Mouse (Mus musculus) induced T-regulatory cell, adult 2 months (primary cell): Measurements from ENCODE around the gene Marveld3.

Source experiments
- DNase-seq: peaks from one replicate; pipeline ENCODE4 v3.0.0-alpha.2; 2012; ENCODE audit warnings: low read depth

Gene Marveld3

DNA sequence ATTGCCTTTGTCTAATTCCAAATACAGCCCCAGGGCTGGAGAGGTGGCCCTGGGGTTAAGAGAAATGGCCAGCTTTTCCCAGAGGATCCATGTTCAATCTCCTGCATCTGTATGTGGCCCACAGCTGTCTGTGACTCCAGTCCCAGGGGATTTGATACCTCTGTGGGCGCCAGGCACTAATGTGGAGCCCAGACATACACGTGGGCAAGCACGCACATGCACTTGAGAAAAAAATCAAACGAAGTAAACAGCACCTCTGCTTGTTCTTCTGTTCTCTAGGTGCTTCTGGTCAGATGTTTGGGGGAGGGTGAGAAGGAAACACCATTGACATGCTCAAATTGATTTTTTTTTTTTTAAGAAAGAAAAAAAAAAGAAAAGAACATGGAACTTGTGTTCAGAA lies 2.1 kb upstream of the Marveld3 start:
- DNase-seq, result no peak

DNA sequence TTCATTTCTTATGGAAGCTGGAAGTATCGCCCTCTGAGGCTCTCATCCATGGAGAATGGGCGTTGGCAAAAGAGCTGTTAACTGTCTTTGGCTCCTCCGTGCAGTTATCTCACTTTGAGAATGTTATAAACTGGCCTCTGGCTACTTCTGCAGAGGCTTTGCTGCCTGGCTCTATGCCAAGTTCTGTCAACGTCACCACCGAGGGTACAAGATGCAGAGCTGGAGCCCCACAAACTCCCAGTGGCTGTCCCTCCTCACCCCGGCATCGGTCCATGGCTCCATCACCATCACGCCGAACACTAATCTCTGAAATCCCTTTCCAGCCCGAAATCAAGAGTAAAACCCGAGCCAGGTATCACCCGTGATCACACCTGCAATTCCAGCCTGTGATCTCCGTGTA lies 1.4 kb upstream of the Marveld3 start:
- no peak for DNase-seq

DNA sequence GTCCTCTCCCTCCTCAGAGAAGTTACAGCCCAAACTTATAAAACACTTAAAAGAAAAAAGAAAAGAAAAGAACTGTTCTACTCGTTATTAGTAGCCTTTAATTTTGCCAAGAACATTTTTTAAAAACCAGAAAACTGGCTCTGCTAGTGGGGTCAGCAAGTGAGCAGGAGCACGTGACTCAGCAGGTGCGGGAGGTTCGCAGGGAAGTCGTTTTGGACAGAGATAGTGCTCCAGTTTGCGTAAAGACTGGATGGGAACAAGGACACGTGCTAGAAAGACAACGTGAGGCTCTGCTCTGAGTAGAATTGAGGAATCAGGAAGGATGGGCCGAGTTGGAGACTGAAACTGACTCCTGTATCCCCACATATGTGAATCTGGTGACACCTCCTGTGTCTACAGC lies 893 bp upstream of the Marveld3 start:
- no peak for DNase-seq

DNA sequence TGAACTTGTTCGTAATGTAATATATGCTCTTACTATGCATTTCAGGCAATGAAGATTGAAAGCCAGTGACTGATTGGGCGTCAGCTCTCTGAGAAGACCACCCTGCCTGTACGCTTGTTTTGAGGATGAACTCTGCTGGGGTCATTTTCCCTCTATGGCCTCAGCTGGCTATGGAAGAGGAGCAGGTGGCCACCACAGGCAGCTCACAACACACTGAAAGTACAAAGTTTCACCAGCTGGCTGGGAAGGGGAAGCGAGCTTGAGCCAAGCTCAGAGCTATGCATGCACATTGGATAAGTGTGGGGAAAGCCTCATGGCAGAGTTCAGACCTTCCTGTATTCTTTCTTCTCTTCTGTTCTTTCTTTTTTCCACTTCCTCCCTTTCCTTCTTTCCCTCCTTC lies 2.9 kb downstream of the Marveld3 start:
- no peak for DNase-seq

DNA sequence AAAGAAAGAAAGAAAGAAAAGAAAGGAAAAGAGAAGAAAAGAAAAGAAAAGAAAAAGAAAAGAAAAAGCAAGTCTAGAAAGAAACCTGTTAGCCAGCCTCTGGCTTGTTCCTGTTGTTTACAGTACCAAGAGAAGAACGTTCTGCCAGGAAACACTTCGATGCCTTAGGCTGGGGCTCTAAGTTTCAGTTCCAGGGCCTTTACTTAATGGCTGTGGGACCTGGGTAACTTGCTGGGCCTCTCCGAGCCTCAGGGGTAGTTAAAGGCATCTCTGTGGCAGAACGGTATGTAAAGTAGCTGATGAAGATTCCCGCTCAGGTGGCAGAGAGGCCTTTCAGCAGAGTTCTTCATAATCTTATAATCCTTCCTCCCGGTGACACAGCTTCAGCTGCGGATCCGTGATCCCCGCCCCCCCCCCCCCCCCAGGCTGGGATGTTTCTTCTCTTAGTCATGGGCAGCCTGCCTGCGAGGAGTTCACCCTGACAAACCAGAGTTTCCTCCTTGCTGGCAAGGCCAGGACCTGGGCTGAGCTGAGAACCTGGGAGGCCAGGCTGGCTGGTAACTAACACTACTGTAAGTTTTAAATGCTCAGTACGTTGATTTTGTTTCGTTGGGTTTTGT lies 3.9 kb downstream of the Marveld3 start:
- DNase-seq, result no peak

DNA sequence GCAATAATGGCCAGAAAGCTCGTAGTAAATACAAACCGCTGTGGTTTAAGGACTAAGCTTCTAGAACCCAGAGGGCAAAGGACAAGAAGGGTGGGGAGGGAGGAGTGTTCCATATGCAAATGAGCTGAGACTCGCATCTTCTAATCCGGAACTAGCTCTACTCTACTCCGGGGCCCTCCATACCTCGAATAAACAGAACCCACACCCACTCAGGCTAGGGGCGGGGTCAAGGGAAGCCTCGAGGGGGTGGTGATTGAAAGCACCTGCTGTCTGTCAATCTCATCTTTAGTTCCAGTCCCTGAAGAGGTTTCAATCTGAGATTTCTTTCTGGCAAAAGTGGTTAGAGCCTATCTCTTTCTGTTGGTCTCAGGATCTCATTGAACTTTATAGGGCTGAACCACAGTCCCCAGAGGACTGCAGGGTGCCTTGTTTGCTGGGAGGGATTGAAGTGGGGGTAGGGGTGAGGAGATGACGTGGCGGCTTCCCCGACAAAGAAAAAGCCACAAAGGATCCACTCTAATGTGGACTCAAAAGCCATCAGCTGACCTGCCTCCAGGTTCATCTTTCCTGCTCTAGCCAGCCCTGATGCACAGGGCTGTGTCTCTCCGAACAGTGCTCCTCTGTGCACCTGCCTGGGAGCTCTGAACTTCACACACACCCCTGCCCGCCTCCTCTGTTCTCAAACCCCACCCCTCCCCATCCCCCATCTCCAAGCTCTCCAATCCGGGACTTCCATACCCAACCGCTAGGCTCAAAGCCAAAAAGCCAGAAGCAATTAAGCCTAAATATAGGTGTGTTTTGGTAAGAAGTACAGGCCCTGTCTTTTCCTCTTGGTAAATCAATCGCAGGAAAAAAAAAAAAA lies 4.6 kb downstream of the Marveld3 start:
- peak; percentile 83 for DNase-seq

DNA sequence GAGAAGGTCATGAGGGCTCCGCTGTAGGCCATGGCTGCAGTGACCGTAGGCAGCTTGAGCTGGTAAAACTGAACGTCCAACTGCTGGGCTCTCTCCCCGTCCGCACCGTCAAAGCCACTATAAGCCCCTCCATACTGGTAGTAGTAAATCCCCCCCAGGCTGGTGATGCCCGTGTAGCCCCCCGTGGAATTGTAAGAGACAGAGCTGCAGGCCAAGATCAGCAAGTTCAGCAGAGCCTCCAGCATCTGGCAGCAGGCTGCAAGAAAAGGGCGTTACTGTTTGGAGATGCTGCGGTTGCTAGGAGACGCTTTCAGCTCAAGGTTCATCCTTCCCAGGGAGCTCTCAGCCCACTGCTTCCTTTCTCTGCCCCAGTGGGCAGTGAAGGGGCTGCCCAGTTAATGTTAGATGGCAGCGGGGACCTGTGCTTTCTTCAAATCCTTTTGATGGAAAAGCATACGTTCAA lies 7.5 kb downstream of the Marveld3 start:
- no peak for DNase-seq

DNA sequence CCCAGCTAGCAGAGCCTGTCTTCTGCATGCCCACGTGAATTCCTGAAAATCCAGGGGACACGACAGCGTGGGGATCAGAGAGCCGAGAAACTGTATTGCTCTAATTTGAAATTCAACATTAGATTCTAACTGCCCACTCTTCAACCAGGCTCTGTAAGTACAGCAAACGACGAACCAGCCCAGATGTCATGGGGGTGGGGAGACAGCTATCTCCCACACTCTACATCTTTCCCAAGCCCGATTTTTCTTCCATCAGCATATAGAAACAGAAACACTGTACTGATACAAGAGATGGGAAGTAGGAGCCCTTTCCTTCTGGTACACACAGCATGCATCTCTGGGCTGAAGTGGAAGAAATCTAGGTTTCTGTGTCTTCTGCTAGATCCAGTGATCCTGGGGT lies 9.8 kb downstream of the Marveld3 start:
- no peak for DNase-seq

DNA sequence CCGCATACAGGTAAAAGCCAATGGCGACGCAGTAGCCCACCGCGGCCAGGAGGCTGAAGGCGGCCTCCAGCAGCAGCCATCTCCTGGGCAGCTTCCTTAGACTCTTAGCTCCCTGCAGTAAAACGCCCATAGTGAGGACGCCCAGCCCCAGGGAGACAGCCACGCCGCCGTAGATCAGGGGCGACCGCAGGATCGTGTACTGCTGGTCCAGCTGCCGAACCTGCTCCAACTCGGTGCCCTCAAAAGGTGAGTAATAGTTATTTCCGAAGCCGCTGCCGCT lies 13.8 kb downstream of the Marveld3 start:
- DNase-seq, result no peak

DNA sequence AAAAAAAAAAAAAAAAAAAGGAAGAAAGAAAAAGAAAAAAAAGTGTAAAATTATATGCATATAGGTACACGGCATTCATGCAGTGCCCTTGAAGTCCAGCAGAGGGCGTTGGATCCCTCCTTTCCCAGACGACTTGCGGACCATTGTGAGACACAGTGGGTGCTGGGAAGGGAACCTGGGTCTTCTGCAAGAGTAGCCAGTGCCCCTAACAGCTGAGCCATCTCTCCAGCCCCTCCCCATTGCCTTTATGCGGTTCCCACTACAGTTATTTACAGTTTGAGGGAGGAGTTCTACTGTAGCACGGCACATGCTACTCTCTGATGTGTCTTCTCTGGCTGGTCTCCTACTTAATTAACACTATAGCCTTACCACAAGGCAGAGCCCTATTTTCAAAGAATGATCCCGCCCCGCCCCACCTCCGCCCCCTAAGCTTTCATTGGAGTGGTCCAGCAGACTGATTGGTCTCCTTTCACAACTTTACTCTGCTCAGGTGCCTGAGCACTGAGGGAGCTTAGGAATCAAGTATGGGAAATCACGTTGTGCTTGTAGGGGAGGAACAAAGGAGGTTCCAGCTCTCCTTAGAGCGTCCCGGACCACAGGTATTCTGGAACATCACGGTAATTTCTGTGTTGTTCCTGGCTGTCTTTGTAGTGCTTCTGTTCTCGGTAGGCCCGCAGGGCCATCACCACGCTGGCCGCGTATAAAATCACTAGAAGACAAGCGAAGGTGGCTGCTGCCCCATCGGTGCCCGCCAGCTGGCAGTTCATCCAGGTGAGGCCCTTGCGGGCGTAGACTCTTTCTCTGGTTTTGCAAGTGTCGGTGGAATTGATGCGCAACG lies 14.3 kb downstream of the Marveld3 start:
- DNase-seq, result peak; percentile 45

DNA sequence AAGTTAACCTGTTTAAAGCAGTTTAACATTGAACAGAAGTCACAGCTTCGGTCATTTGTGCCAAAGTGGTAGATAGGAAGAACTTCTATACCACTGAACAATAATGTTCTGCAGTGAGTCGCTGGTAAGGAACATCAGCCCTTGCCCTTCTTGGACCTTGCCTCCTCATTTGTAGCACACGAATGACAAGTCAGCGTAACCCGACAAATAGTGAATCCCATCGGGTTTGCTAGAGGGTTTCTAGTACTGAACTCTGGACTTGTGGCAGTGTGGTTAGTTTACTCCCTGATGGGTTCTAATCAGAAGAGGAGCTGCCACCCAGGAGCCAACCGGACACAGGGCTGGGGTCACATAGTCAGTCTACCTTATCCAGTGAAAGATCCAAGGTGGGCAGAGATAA lies 15.7 kb downstream of the Marveld3 start:
- DNase-seq, result no peak

DNA sequence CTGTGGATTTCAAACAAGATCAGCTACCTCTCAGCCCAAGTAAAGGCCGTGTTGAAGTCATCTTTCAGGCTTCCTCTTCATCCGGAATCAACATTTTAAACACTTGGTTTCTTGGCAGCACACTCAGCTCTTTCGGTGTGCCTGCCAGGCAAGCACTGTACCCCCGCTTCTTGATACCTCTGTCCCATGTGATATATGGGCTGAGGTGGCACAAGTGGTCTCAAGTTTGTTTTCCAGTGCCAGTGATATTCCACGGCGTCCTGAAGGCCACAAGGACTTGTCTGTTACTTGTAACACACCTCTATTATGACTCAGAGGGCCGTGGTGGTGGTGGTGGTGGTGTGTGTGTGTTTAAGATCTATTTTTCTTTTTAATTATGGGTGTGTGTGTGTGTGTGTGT lies 16.3 kb downstream of the Marveld3 start:
- DNase-seq, result no peak

DNA sequence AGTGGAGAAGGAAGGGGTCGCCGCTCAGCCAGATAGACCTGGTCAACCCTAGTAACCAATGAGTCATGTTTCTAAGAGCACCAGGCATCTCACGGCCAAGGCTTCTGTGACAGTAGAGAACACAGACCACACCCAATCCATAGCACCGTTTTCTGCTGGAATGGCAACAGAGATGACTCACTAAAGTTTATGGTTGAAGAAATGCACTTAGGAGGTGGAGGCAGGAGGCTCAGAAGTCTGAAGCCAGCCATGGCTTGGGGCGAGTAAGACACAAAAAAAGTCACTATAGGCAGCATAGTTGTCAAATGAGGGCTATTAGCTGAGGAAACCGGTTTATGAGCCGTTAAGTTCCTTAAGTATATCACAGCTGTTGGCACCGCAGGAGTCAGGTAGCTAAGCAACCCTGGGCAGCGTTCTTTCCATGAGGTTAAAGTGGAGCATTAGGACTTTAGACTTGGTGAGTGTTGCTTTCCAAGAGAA lies 16.8 kb downstream of the Marveld3 start:
- DNase-seq, result no peak

DNA sequence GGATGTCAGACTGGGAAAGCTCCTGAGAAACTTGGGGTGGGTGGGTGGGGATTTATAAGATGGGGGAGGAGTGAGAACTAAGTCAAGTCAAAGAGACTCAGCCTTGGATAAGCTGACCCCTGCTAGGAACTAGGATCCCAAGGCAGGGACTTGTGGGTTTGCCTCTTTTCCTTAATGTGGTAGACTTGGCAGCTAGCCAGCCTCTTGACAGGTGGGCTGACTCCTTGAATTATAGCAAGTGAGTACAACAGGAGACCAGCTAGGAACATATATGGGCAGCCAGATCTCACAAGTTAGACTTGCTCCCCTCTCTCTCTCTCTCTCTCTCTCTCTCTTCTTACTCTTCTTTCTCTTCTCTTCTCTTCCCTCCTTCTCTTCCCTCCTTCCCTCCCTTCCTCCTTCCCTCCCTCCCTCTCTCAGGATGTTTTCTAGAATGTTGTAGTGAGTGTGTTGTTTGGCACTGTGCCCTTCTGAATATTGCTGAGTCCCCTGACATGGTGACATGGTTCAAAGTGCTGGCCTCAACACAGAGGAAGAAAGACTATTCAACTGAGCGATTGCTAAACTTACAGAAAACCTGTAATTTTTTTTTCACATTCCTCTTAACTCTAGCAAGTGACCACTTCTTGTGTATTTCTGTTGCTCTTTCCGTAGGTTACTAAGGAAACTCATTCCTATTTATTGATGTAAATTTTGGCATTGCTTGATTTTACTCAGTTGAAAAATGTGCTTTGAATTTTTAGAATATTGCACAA lies 20.2 kb downstream of the Marveld3 start:
- DNase-seq, result no peak

DNA sequence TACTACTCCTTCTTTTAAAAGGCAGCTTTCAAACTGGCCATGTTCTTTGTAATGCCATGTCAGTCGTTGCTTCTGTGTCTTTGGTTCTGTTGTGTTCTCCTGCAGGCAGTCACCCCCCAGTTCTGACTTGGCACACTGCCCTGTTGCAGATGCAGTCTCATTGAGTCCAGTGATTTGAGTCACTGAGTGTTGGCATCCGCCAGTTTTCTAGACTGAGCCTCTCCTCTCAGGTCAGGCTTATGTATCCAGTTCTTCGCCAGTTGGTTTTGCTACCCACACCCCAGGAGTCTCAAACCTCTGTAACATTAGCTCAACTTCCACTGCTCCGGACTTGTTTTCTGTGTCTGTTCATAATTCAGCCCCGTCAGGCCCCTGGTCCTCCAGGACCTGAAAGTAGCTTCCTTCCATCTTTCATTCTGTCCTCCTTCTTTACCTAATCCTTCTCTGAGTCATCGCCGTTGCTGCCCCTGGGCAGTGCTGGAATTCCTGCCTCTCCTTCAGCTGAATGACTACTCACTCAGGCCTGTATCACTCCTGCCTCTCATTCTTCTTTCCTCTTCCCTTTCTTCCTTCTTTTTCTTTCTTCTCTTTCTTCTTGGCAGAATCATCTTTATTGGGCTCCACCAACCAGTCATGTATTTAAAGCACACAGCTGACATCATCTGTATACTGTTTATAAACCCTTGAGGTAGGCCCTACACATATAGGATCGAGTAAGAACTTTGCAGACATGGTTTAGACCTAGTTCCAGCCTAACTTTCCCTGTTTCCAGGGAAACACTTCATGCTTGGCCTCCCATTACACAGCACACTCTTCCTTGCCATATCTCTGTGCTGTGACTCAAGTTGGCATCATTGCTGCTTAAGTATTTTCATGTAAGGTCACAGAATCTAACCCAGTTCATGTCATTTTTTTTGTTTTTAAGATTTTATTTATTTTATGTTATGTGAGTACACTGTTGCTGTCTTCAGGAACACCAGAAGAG lies 41.3 kb downstream of the Marveld3 start:
- no peak for DNase-seq

DNA sequence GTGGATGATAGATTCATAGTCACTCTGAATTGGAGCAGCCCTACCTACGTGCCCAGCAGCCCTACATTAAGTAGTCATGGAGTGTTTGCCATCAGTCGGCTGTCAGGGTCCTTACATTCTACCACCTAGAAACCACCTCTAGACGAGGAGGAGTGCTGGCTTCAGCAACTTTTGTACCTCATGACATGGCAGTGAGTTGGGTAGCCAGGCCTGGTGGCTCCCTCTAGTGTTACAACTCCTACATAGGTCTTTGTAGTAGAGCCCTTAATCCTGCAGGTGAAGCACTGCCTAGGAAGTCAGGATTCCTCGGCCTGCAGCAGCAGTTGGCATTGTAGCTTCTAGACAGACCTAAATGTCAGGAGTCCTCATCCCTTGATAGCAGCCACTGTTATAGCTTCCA lies 44.7 kb downstream of the Marveld3 start:
- peak; percentile 73 for DNase-seq

DNA sequence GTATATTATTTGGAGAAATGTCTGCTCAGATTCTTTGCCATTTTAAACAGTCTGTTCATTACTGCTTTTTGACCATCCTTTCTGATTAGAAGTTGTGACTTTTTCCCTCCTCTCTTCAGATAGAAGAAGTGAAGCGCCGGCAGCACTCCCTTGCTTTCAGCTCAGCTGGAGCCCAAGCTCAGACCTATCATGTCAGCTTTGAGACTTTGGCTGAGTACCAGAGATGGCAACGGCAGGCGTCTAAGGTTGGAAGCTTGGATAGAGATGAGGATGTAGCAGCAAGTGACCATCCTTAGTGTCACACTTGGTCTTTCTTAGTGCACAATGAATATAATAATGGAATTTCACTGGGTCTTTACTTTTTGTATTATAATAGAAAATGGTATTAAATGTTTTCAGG lies 54.6 kb downstream of the Marveld3 start:
- no peak for DNase-seq

DNA sequence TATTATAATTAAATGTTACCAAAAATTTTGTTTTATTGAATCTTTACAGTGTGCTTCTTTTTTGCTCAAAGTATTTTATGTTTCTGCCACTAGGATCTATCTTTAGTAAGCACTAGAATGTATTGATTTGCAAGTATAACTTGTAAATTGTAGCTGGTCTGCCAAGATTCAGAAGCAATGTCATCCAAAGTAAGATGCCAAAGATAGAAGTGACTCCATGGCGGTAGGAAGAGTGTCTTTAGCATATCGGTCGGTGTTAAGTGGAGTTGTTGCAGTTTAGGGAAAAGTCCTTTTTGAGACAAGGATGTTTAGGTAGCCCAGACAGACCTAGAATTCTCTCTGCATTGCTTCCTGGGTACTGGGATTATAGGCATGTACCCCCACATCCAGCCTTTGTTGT lies 55.1 kb downstream of the Marveld3 start:
- DNase-seq, result no peak

DNA sequence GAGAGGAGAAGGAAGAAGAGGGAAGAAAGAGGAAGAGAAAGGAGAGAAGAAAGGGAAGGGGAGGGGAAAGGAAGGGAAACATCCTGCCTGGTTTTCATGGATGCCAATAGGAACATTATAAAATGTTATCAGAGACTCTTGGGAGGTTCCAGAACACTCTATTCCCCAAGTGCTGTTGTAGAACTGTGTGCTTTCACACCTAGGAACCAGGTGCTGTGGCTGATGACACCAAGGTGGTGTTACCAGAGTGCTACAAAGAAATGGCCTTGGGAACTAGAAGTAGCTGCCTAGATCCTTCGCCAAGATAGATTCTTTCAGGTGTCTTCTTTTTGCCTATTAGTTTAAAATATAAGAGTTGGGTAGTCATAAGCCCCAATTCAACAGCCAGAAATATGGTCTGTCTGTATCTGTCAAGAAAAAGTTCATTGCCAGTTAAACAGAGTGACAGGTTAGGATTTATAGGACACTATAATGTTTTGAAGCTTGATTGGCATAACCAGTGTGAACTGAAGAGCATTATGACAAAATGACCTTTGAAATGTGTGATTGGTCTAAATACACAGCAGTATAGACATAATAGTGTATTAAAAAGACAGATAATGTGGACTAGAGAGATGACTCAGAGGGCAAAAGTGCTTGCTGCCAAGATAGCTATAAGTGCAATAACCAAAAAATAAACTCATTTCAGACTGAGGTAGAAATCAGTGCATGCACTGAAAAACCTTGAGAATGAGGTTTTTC lies 56.9 kb downstream of the Marveld3 start:
- DNase-seq, result no peak

DNA sequence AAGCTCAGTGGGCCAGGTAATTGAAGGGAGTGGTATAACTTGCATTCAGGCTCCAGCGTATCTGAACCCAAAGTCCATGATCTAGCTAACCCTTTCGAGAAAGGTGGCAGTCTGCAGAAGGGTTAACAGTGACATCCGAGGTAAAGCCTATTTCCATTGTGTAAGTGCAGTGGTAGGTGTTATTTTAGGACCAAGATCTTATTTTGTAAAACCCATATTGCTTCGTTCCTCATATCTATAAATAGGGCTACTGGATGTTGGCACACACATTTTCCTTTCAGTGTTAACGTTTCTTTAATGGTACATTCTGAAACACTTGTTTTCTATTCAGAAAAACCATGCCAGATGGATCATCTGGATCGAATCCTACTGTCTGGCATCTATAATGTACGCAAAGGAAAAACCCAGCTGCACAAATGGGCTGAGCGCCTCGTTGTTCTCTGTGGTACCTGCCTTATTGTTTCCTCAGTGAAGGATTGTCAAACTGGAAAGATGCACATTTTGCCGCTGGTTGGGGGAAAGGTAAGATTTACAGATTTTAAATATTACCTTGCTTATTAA lies 58.0 kb downstream of the Marveld3 start:
- DNase-seq, result no peak
